Mouse (Mus musculus) heart, adult 9 months (tissue): ENCODE data around the gene Gm28308.

Experiments
- DNase-seq, 2 experiments: peaks; one replicate each; pipeline ENCODE4 v3.0.0; 2022; ENCODE audit warnings: low spot score in 2 of 2

The Gm28308 gene

GRCm38 (mm10) chr6:52213119-52213986 lies at the start of gene Gm28308, which contains the start of gene Hoxa3:
Gene Gm28308, minus strand, starts transcription at chr6:52213339.
Gene Hoxa3, minus strand, starts transcription at chr6:52213336.
- DNase-seq: no peak

DNA sequence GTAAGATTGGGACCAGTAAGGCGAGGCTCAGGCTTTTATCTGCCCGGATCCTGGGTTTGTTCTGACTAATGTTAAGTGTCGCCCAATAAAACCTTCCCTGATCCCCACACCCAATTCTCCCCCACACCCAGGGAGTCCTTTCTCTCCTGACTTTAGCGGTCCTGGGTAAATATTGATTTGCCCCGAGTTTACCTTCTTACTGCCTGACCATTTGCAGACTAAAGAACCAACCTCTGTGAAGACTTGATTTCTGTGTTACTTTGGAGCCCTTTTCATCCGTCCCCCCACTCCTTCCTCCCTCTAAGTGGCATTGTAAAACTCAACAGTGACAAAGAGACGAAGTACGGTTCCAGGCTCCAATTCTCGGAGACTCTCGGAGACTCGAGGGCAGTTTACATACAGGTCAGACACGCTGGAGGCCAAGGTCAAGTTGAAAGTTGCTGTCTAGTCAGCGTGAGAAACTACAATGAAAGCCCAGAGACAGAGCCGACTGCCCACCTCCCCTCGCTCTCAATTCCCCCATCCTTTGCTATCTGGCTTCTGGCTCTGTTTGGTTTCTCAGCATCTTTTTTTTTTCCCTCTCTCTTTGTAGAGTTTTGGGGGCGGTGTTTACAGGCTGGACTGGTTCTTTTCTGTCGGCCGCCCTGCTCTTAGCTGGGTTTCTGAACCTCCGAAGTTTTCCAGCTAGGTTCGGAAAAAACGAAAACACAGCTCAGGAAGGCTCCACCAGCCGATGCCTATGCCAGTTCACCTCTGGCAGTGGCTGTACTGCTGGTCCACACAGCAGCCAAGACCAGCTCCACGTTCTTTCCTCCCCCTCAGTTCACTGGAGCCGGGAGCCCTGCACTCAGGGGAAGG lies 49.6 kb upstream of the Gm28308 start:
- DNase-seq: no peak

GRCm38 (mm10) chr6:52261751-52262462 lies 48.8 kb upstream of the Gm28308 start:
- no peak for DNase-seq

DNA sequence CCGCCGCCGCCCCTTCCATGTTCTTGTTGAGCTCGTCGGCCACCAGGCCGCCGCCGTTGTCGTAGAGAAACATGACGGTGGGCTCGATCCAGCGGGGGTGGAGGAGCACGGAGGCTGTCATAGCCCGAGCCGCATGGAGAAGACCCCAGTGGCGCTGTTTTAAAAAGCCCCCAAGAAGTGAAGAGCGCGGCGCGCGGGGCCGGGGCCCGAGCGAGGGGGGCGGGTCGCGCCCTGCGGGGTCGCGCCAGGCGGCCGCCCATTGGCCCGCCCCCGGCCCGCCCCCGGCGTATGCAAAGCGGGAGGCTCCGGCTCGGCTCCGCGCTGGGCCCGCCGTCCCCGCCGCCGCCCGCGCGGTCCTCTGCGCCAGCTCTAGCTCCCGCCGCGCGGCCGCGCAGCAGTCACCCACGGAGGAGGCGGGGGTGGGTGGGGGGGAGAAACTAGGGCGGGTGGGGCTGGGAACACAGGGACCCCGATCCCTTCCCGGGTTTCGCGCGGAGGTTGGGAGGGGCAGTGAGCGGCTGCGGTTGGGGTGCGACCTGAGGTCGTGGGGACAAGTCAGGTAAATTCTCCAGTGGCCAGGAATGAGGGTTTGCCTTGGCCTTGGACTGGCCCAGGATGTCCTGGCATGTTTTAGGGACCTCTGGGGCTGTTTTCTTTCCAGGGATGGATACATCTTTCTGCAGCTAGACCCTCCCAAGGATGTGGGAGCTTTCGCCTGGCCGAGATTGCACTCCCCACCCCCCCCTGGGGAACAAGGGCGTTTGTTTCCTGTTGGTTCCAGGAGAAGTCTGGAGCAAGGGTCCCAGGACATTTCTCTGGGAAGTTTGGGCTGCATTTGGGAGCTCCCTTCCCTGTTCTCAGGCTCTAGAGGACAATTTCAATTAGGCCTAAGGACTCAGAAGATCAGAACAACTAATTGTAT lies 47.8 kb upstream of the Gm28308 start, which contains the start of gene Hoxa13:
Hoxa13 (minus strand) TSS at position 227 of the 922 bp plus-strand sequence.
- DNase-seq: no peak

DNA sequence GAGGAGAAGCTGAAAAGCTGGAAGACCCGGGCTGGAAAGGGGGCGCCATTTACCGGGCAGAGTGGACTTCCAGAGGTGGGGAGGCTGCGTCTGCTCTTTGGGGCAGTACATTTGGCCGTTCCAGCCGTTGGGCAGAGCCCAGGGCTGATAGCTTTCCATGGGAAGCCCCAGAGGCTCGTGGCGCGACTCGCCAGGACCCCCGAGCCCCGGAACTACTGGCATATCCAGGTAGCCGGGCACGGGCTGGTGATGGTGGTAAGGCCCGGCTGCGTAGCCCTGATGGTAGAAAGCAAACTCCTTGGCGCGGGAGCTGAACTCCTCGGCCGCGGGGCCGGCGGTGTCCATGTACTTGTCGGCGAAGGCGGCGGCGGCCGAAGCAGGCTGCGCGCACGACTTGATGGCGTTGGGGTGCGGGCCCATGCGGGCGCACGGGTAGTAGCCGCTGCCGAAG lies 46.7 kb upstream of the Gm28308 start:
- DNase-seq: no peak

DNA sequence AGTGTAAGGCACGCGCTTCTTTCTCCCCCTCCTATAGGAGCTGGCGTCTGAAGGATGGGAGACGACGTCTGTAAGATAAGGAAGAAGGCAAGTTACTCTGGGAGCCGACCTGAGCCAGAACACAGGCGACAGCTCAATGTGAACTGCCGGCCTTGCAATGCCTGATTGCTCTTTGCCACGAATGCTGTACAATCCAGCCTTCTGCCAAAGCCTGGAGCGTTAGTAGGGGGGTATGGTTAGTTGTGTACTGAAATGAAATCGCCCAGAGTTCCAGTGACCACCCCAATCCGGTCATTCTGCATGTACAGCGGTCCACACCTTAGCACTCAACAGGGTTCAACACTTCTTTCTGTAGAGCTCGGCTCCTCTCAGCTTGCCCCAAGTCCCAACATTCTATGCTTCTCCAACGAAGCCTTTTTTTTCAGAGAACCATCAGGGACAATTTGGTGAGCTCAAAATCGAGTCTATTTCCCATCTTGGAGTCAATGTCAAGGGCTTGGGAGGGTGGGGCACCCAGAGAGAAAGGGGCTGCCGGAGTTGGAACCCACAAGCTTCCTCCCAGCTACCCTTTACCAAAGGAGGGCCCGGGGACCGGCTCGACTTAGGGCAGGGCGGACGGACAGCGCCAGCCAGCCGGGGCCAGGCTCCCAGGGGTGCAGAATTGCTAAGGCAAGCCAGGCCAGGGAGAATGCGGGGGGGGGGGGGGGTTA lies 46.1 kb upstream of the Gm28308 start:
- no peak for DNase-seq

DNA sequence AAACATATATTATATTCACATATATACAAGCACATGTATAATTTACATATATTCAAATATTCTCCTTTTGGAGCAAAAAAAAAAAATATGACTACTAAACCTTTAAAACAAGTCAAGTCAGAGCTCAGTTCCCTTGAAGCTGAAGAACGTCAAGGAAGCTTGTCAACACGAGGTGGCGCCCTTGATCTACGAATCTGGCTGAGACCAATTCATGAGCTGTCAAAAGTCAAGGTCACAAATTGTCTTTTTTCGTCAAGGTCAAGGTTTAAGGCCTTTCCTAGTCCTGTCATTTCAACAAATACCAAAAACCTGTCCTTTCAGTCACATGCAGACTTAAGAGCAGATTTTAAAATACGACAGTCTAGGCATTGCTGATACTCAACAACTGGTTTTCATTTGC lies 43.8 kb upstream of the Gm28308 start:
- peak; percentile 24 to 78 for DNase-seq

DNA sequence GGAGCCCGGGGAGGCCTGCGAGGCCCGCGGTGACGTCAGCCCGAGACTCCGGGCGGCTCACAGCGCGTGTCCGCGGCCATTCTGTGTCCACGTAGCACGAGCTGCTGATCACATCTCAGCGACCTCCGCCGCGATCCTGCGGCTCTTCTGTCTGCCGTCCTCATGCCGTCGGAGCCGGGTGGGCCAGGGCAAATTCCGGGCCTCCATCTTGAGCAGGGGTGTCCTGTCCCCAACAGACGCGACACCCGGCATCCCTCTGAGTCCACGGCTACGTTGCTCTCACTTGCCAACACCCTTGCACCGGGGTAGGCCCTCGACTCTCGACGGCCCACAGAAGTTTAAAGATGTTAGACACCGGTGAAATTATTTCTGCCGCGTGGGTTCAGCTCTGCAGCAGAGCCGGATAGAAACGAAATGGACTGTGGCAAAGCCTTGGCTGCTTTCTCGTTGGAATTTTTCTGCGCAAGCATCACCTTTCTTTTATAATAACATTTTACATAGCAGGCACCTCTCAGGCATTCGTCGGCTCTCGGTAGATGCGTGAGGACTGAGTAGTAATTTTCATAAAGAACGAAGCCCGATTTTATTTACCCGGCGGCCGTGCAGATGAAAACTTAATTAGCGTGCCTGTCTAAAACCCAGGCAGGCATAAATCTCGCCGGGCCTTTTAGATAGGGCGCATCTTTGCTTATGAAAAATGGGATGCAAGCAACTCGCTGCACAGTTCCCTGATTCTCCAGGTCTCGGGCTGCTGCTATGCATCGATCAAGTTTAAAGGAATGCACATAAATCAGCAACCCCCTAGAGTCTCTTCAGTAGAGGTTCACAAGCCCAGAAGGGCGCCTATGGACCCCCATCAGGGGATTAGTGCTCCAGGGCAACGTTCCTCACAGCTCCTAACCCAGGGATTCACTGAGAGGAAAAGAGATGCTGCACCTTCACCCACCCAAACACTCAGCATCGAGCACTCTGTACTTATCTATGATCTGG lies 40.7 kb upstream of the Gm28308 start:
- no peak for DNase-seq

- no peak for DNase-seq
These were observed 39.7 kb upstream of the Gm28308 start for GRCm38 (mm10) chr6:52252775-52253376.

DNA sequence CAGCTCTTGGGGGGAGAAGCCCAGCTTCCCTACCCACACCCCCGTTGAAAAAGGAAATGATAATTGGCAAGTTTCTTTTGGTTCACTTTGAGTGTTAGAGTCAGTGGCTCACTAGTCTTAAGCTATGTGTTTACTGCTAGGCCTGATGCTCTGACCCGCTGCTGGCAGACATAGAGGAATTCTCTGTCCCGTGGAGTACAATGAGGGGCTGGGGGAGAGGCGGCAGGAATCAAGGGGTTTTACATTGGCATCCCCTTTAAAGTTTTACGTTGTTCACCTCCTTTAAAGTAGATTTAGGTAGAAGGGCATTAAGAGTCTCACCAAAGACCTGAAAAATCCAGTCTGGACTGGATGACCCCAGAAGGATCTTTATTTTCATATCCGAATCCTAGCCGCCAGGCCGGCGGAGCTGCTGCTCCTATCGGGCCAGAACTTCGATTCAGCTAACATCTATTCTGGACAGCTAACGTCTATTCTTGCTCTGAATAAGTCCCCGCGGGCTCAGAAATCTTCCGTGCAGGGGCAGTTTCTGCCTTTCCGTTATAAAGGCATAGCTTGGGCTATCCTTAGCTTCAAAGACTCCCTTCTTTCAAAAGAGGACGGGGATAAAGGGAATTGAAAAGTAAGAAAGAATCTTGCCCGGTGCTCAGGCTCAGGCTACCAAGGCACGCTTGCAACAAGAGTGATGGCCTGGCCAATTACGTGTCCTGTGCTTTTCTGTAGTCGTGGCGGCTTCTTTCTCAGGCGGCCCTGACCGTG lies 39.1 kb upstream of the Gm28308 start:
- no peak for DNase-seq

DNA sequence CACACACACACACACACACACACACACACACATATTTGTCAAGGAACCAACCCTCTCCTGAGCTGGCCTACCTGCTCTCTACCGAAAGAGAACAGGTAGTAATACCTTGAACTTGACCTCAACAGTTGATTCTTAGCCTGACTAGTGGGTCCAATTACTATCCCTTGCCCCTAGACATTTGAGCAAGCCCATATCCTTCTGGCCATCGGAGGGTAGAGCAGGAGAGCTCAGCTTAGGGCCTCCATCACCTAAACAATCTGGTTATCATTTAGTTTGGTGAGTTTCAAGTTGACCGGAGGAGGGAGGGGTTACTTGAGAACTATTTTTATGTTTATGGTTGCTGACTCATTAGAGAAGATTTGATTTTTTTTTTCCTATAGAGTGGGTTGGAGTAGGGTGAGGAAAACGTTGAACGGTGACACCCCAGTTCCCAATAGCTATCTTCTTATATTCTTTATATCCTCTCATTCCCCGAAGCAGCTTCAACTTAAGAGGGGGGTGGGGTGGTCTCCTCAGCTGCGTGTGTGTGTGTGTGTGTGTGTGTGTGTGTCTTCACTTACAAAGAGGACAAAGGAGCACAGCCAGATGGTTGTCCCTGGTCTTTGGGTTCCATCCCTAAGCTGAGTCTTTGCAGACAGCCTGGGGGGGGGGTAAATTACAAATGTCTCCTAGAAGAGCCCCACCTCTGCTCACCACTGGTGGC lies 38.2 kb upstream of the Gm28308 start:
- no peak for DNase-seq

- no peak for DNase-seq
These were observed 36.7 kb upstream of the Gm28308 start for GRCm38 (mm10) chr6:52249826-52250225.

- DNase-seq: no peak
These were observed 36.2 kb upstream of the Gm28308 start for GRCm38 (mm10) chr6:52249415-52249738.

- no peak for DNase-seq
These were observed 35.7 kb upstream of the Gm28308 start for GRCm38 (mm10) chr6:52248638-52249414.

DNA sequence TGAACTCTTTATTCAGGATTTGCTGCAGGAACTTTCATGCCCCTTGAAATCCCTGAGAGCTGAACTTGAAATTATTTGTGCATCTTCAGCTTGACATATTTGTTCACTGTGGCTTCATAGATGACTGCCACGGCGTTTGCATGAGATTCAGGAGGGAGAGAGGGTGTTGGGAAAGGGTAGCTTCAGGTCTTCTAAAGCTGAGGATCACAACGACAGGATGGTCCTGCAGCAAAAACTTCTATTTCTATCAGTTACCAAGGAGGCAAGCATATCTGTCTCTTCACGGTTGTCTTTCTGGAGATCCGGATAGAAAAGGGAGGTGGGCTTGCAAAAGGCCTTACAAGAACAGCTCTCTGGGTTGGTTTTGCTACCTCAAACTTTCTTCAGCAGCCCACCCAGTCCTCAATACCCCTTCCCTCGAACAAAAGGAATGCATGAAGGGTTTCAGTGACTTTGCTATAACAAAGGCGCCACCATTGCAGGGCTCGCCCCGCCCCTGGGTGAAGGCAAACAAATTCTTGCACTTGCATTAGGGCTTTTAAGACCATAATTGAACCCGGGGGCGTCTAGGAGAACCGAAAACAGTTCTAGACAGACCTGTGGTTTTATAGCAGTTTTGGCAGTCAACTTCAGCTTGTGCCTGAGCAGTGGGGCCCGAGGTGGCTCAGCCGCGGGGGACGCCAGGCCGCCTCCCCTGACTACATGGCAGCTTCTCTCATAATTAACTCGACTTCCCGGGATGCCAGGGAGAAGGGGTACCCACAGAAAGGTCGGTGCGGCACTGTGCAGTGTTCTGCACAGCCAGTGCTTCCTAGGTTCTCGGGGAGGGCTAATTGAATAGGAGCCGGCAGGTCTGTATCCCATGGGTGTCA lies 34.9 kb upstream of the Gm28308 start:
- DNase-seq: no peak
